Mouse (Mus musculus) lung, adult 2 months (tissue): ENCODE data around the gene Plce1.

Experiments used
- CTCF ChIP-seq: fragments of 200-500 bp; IDR thresholded peaks from 2 replicates; pipeline ENCODE4 v1.5.1; 2011; ENCODE audit warnings: mild to moderate bottlenecking, low read length, control low read depth; ENCODE audit not compliant: insufficient read depth
- POLR2A ChIP-seq: fragments of 200-500 bp; IDR thresholded peaks from 2 replicates; pipeline ENCODE4 v1.6.1; 2011; ENCODE audit warnings: low read depth, mild to moderate bottlenecking, control low read depth, low read length, borderline replicate concordance; ENCODE audit errors: extremely low read depth

DNA sequence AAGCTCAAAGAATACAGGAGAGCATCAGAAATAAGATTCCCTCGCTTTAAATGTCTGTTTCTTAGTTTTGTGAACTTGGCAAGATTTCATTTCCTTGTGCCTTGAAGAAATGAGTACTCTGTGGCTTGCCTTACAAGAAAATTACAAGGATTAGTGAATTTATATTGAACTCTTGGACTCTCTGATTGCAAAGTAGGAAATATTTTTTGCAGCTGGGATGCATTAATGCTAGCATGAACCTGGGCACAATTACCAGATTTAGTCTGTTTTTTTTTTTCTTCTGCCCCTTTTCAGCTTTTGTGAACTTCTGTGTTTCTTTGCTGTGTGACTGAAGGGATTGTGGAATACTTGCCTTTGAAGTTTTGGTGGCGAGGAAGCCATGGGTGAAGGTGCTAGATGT, 72.6 kb downstream of the Plce1 start:
- no peak for TF ChIP-seq POLR2A
- no peak for TF ChIP-seq CTCF
